Mouse (Mus musculus) liver, embryonic 16.5 days (tissue): ENCODE results near the gene Eef1akmt1. TPM values are rescaled to one million over a fixed set of nuclear protein-coding genes. Genes with fewer than 3 reads are reported as not detected.

Experiments
- ATAC-seq: fragments of 200-750 bp; cut with Nextera tagmentation; 2 replicates; pipeline ENCODE4 v1.8.0; 2017; ENCODE audit warnings: low read depth, mild to moderate bottlenecking, moderate number of reproducible peaks, moderate library complexity
- H3K27ac ChIP-seq: fragments of 300-500 bp; sonication (generic); 2 replicates; pipeline ENCODE4 v1.5.1; 2014; ENCODE audit warnings: mild to moderate bottlenecking, low read length
- H3K27me3 ChIP-seq: fragments of 300-500 bp; sonication (generic); 2 replicates; pipeline ENCODE4 v1.6.1; 2014; ENCODE audit warnings: low read depth, low read length, mixed read lengths; ENCODE audit not compliant: control insufficient read depth, insufficient read depth
- H3K36me3 ChIP-seq: fragments of 300-500 bp; sonication (generic); 2 replicates; pipeline ENCODE4 v1.6.1; 2014; ENCODE audit warnings: mild to moderate bottlenecking; ENCODE audit not compliant: control insufficient read depth, insufficient read depth
- H3K4me1 ChIP-seq: fragments of 300-500 bp; sonication (generic); 2 replicates; pipeline ENCODE4 v1.6.1; 2014; ENCODE audit warnings: low read depth, low read length, mixed read lengths; ENCODE audit not compliant: control insufficient read depth
- H3K4me2 ChIP-seq: fragments of 300-500 bp; sonication (generic); 2 replicates; pipeline ENCODE4 v1.6.1; 2014; ENCODE audit warnings: low read depth, low read length, mixed read lengths
- H3K4me3 ChIP-seq: fragments of 300-500 bp; sonication (generic); 2 replicates; pipeline ENCODE4 v1.5.1; 2014; ENCODE audit warnings: low read depth, mild to moderate bottlenecking, low read length
- H3K9ac ChIP-seq: fragments of 300-500 bp; sonication (generic); 2 replicates; pipeline ENCODE4 v1.6.1; 2014; ENCODE audit warnings: low read depth, low read length
- H3K9me3 ChIP-seq: fragments of 300-500 bp; sonication (generic); replicated peaks from 2 replicates; pipeline ENCODE4 v1.6.1; 2016; ENCODE audit warnings: low read length; ENCODE audit not compliant: control insufficient read depth
- WGBS: fragments of 180-500 bp; shearing (Covaris S2); extraction: QIAGEN DNeasy Blood & Tissue Kit; methylation state at CpG from one replicate; pipeline ENCODE4 v1.1.7; 2014; ENCODE audit not compliant: insufficient replicate concordance; 5-methylcytosine and 5-hydroxymethylcytosine counted together
- polyA plus RNA-seq: library from polyadenylated mRNA; unstranded; fragments of >200 nt; fragmentation: Nextera tagmentation; extraction: Ambion mirVana; gene quantifications from 2 replicates; pipeline ENCODE4 v1.2.1, GENCODE M21; 2015

Eef1akmt1 gene
- polyA plus RNA-seq, result 23.9 and 26.4 TPM in 2 replicates

DNA sequence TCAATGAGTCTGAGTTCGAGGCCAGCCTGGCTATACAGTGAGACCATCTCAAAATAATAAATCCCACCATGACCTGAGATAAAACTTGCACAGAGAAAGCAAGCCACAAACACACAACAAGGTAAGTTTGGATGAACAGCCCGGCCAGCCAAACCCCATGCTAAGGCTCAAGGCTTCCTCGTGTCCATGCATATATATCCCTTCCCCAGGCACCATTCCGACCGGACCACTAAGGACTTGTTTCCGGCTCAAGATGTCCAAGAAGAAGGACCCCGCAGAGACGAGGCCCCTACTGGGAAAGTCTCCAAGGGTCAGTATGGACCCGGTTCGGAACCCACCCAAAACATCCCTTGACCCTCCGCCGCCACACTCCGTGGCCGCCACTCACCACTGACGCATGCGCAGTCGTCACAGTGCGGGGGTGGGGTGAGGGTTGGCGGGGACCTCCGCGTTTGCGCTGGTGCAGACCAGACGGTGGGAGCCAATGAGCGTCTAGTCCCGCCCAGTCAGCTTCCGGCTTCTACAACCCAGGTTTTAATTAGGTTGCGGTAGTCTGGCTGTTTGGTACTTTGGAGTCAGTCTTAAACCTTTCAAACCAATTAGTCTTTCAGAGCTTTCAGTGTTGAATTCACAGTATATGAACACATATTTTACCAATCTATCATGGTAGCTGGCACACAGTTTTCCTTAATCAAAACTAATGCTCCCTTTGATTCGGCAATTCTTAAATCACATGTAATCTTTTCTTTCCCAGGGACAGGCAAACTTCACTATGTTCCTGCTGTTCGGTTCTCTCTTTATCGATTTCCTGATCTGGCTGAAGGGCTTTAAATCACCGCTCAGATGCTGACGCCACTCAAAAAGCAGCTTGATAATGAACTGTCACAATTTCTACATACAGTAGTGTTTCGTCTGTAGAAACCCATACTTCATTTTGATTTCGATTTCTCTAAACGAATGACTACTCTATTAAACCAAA is at the start of gene Eef1akmt1:
TSS of gene Eef1akmt1 (minus strand) at position 458 of the 979 bp plus-strand sequence.
- peak; percentile 100 for ATAC-seq
- Histone ChIP-seq H3K36me3 (no peaks in the 10 kb centered on the region), H3K4me1 (peaks cover 6% of the 10 kb centered on the region), H3K9me3 (no peaks in the 10 kb centered on the region), H3K9ac (peak within 1 kb of the TSS; percentile 67), H3K4me3 (peak within 1 kb of the TSS; percentile 79), H3K4me2 (peak within 1 kb of the TSS; percentile 92), H3K27ac (peak within 1 kb of the TSS; percentile 71), H3K27me3 (no peaks in the 10 kb centered on the region)
- 5% methylated on average over 35 of the region's 35 CpGs for WGBS

- H3K9me3 ChIP-seq, result no peaks in the 10 kb centered on the region
- H3K9ac ChIP-seq, result no peak overlapping the region
- no peak overlapping the region for H3K4me3 ChIP-seq
- H3K4me2 ChIP-seq, result no peak overlapping the region
- H3K27ac ChIP-seq, result no peak overlapping the region
- peaks cover 3% of the 10 kb centered on the region; the same call in 1 of the 2 replicates for H3K4me1 ChIP-seq
- H3K27me3 ChIP-seq, result no peaks in the 10 kb centered on the region
- no peak for ATAC-seq
- peaks cover 12% of the 10 kb centered on the region for H3K36me3 ChIP-seq
- WGBS, result 51% methylated on average over 4 of the region's 4 CpGs
These were observed 49.3 kb upstream of the Eef1akmt1 start for GRCm38 (mm10) chr14:57620598-57621236.

DNA sequence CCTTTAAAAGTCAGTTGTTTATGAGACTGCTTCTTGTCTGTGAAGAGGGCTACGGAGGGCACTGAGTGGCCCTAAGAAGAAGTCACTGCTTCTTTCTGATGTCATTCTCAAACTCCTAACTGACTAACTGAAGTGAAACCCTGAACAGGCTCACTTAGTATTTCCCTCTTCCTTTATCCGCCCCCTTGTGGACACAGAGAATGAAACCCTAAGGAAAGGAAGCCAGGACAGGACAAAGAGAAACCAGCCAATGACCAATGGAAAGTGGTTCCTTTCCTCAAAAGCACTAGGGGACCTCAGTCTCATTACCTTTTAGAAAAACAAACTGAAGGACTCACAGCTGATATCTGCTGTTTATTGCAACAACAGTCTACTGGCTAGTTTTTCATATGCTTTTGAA is 48.1 kb upstream of the Eef1akmt1 start:
- WGBS, result 44% methylated on average over 2 of the region's 2 CpGs
- Histone ChIP-seq H3K36me3 (peaks cover 8% of the 10 kb centered on the region), H3K27ac (no peak overlapping the region), H3K9ac (no peak overlapping the region), H3K4me2 (no peak overlapping the region), H3K4me3 (no peak overlapping the region), H3K27me3 (no peaks in the 10 kb centered on the region), H3K9me3 (no peaks in the 10 kb centered on the region), H3K4me1 (peaks cover 3% of the 10 kb centered on the region; the same call in 1 of the 2 replicates)
- ATAC-seq, result no peak

DNA sequence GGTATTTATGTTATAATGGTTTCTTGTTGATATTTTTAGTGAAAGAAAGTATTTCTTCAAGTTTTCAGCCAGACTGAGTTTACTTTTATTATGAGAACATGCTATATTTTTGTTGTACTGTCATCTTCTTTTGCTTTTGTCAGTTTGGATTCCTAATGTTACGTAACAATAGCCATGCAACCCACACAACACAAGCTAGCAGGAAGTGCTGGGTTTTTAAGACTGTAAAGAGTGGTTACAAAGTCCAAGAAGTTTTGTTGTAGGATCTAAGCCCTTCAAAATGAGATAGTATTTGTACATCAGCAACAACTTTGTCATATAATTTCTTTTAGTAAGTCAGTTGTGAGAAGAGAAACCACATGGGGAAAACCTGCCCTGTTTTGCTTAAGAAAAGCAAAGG is 46.3 kb upstream of the Eef1akmt1 start:
- H3K4me1 ChIP-seq, result no peaks in the 10 kb centered on the region; the same call in 1 of the 2 replicates
- H3K4me3 ChIP-seq, result no peak overlapping the region
- H3K9me3 ChIP-seq, result no peaks in the 10 kb centered on the region
- no peak overlapping the region for H3K4me2 ChIP-seq
- no peak overlapping the region for H3K27ac ChIP-seq
- peaks cover 4% of the 10 kb centered on the region for H3K36me3 ChIP-seq
- ATAC-seq, result no peak
- no peak overlapping the region for H3K9ac ChIP-seq
- 94% methylated on average over 1 of the region's 1 CpGs for WGBS
- no peaks in the 10 kb centered on the region for H3K27me3 ChIP-seq

DNA sequence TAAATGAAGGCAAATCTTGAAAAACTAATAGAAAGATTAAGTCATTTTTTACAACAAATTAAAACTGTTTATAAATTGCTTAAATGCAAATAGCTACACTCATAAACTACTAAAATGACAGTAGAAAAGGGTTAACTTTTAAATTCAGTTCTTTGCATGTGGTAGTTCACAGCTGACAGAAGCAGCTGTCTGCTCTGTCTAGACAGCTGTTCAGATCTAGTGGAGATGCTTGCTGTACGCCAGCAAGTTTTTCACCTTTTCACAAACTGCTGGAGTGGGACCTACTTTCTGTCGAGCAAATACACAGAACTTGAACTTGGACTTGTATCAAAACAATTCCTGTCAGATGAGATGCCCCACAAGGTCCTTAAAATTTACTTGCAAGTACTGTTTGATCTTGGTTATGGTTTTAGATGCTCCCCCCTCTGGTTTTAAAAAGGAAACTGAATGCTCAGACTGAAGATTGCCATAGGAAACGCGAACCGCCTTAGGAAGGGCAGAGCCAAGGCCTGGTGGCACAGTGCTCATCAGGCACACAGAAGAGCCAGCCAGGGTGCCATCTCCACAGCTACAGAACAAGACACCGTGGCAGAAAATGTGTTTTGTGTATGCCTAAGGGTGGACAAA is 45.0 kb upstream of the Eef1akmt1 start:
- Histone ChIP-seq H3K27me3 (no peaks in the 10 kb centered on the region), H3K27ac (no peak overlapping the region), H3K9me3 (no peaks in the 10 kb centered on the region), H3K9ac (no peak overlapping the region), H3K4me3 (no peak overlapping the region), H3K4me2 (no peak overlapping the region), H3K36me3 (no peaks in the 10 kb centered on the region), H3K4me1 (no peaks in the 10 kb centered on the region)
- ATAC-seq, result no peak
- WGBS, result 83% methylated on average over 6 of the region's 6 CpGs

DNA sequence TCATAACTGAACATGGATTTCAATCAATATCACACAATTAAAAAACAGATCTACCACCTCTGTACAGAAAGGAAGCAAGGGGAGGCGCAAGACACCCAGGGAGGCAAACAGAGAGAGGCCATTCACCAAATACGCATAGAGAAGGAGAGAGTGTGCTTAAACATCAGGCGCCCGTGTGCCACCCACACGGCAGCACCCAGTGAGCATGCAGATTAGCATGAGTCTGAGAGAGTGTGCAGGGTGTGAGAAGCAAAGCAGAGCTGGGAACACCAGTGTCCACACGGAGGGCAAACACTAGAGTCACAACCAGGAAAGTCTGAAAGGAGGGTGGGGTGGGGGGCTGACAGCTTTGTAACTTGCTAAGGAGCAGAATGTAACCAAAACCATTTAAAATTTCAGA is 44.4 kb upstream of the Eef1akmt1 start:
- Histone ChIP-seq H3K27me3 (no peaks in the 10 kb centered on the region), H3K9ac (no peak overlapping the region), H3K4me2 (no peak overlapping the region), H3K36me3 (no peaks in the 10 kb centered on the region), H3K4me1 (no peaks in the 10 kb centered on the region), H3K27ac (no peak overlapping the region), H3K4me3 (no peak overlapping the region), H3K9me3 (no peaks in the 10 kb centered on the region)
- peak; percentile 32; the same call in 1 of the 2 replicates for ATAC-seq
- 80% methylated on average over 6 of the region's 6 CpGs for WGBS

- no peak overlapping the region for H3K27ac ChIP-seq
- H3K4me3 ChIP-seq, result no peak overlapping the region
- H3K27me3 ChIP-seq, result no peaks in the 10 kb centered on the region
- no peaks in the 10 kb centered on the region for H3K9me3 ChIP-seq
- 88% methylated on average over 2 of the region's 2 CpGs for WGBS
- H3K4me2 ChIP-seq, result no peak overlapping the region
- no peak for ATAC-seq
- peaks cover 3% of the 10 kb centered on the region; the same call in 1 of the 2 replicates for H3K4me1 ChIP-seq
- no peak overlapping the region for H3K9ac ChIP-seq
- no peaks in the 10 kb centered on the region for H3K36me3 ChIP-seq
These were observed 39.6 kb upstream of the Eef1akmt1 start for GRCm38 (mm10) chr14:57611034-57611433.

GRCm38 (mm10) chr14:57609816-57610329 is 38.5 kb upstream of the Eef1akmt1 start:
- H3K4me3 ChIP-seq, result no peak overlapping the region
- 66% methylated on average over 4 of the region's 4 CpGs for WGBS
- H3K4me1 ChIP-seq, result peaks cover 3% of the 10 kb centered on the region; the same call in 1 of the 2 replicates

More at GRCm38 (mm10) chr14:57609816-57610329, 38.5 kb upstream of the Eef1akmt1 start:
- Histone ChIP-seq H3K4me2 (no peak overlapping the region), H3K27ac (no peak overlapping the region), H3K9ac (no peak overlapping the region), H3K9me3 (no peaks in the 10 kb centered on the region), H3K27me3 (no peaks in the 10 kb centered on the region), H3K36me3 (peaks cover 3% of the 10 kb centered on the region; the same call in 1 of the 2 replicates)
- ATAC-seq, result no peak
